Mouse (Mus musculus): ENCODE results near the gene Gm45337. TPM values are rescaled to one million over a fixed set of nuclear protein-coding genes. Genes with fewer than 3 reads are reported as not detected.
A peak's percentile ranks its signal among the peaks of the same experiment; 100 is the strongest.
"Not testable (repeated sequence)": the region's sequence is repeated elsewhere in the genome, so short reads cannot be mapped to it uniquely, and the experiment has no call there.

Gene Gm45337
- total RNA-seq (2015; ENCODE audit: low replicate concordance) (not detected in 2 replicates), total RNA-seq (2017; ENCODE audit: low replicate concordance) (not detected in 2 replicates)

GRCm38 (mm10) chr7:142144507-142144906, at the start of gene Gm45337:
Gm45337 (minus strand) TSS chr7:142144607.
- ATAC-seq (replicated peaks; ENCODE audit: low FRiP score, poor library complexity, severe bottlenecking): no peak

GRCm38 (mm10) chr7:142190289-142190688, 45.9 kb upstream of the Gm45337 start, which contains the start of gene Gm10153:
Gm10153 (minus strand) TSS chr7:142190389.
- ATAC-seq (replicated peaks; ENCODE audit: low FRiP score, poor library complexity, severe bottlenecking): no peak

- ATAC-seq (replicated peaks; ENCODE audit: low FRiP score, poor library complexity, severe bottlenecking): no peak
Measured at GRCm38 (mm10) chr7:142188156-142188555, 43.7 kb upstream of the Gm45337 start.

GRCm38 (mm10) chr7:142181021-142181420, 36.6 kb upstream of the Gm45337 start:
- no peak for ATAC-seq (replicated peaks; ENCODE audit: low FRiP score, poor library complexity, severe bottlenecking)

- no peak for ATAC-seq (replicated peaks; ENCODE audit: low FRiP score, poor library complexity, severe bottlenecking)
Measured at GRCm38 (mm10) chr7:142178685-142179084, 34.3 kb upstream of the Gm45337 start.

- not testable (repeated sequence) for ATAC-seq (replicated peaks; ENCODE audit: low FRiP score, poor library complexity, severe bottlenecking)
Measured at GRCm38 (mm10) chr7:142175905-142176304, 31.5 kb upstream of the Gm45337 start, which contains the start of gene Krtap5-2. Krtap5-2 (minus strand) TSS chr7:142176005.

- peak; percentile 68; the same call in 1 of the 2 replicates for ATAC-seq (replicated peaks; ENCODE audit: low FRiP score, poor library complexity, severe bottlenecking)
Measured at GRCm38 (mm10) chr7:142169836-142170235, 25.4 kb upstream of the Gm45337 start.

GRCm38 (mm10) chr7:142165639-142166038, 21.2 kb upstream of the Gm45337 start, which contains the start of gene Gm4553:
Gm4553 (minus strand) TSS chr7:142165739.
- not testable (repeated sequence) for ATAC-seq (replicated peaks; ENCODE audit: low FRiP score, poor library complexity, severe bottlenecking)

- no peak for ATAC-seq (replicated peaks; ENCODE audit: low FRiP score, poor library complexity, severe bottlenecking)
Measured at GRCm38 (mm10) chr7:142159366-142159765, 15.0 kb upstream of the Gm45337 start.

GRCm38 (mm10) chr7:142157013-142157412, 12.6 kb upstream of the Gm45337 start, which contains the start of gene Gm29735:
Gm29735 (minus strand) TSS chr7:142157113.
- ATAC-seq (replicated peaks; ENCODE audit: low FRiP score, poor library complexity, severe bottlenecking): not testable (repeated sequence)

- ATAC-seq (replicated peaks; ENCODE audit: low FRiP score, poor library complexity, severe bottlenecking): no peak
Measured at GRCm38 (mm10) chr7:142155308-142155707, 10.9 kb upstream of the Gm45337 start.

- no peak for ATAC-seq (replicated peaks; ENCODE audit: low FRiP score, poor library complexity, severe bottlenecking)
Measured at GRCm38 (mm10) chr7:142152191-142152590, 7.8 kb upstream of the Gm45337 start.

GRCm38 (mm10) chr7:142148633-142149032, 4.2 kb upstream of the Gm45337 start:
- ATAC-seq (replicated peaks; ENCODE audit: low FRiP score, poor library complexity, severe bottlenecking): no peak

- no peak for ATAC-seq (replicated peaks; ENCODE audit: low FRiP score, poor library complexity, severe bottlenecking)
Measured at GRCm38 (mm10) chr7:142146033-142146432, 1.6 kb upstream of the Gm45337 start.

GRCm38 (mm10) chr7:142145413-142145940, 1.1 kb upstream of the Gm45337 start:
- no peak for ATAC-seq (replicated peaks; ENCODE audit: low FRiP score, poor library complexity, severe bottlenecking)

GRCm38 (mm10) chr7:142143506-142144010, 849 bp downstream of the Gm45337 start:
- not testable (repeated sequence) for ATAC-seq (replicated peaks; ENCODE audit: low FRiP score, poor library complexity, severe bottlenecking)

GRCm38 (mm10) chr7:142140696-142141095, 3.7 kb downstream of the Gm45337 start:
- no peak for ATAC-seq (replicated peaks; ENCODE audit: low FRiP score, poor library complexity, severe bottlenecking)

- ATAC-seq (replicated peaks; ENCODE audit: low FRiP score, poor library complexity, severe bottlenecking): not testable (repeated sequence)
Measured at GRCm38 (mm10) chr7:142135934-142136333, 8.5 kb downstream of the Gm45337 start, which contains the start of gene Gm39115. Gm39115 (minus strand) TSS chr7:142136034.

GRCm38 (mm10) chr7:142134206-142134995, 10.0 kb downstream of the Gm45337 start:
- ATAC-seq (replicated peaks; ENCODE audit: low FRiP score, poor library complexity, severe bottlenecking): no peak

- no peak for ATAC-seq (replicated peaks; ENCODE audit: low FRiP score, poor library complexity, severe bottlenecking)
Measured at GRCm38 (mm10) chr7:142128843-142129242, 15.6 kb downstream of the Gm45337 start.
